Mouse (Mus musculus) fibroblast of lung, adult 2 months (primary cell): ENCODE data around the gene Relt.

ENCODE experiments used
- DNase-seq: peaks from one replicate; pipeline ENCODE4 v3.0.0-alpha.2; 2011; ENCODE audit warnings: low read depth

Gene Relt

DNA sequence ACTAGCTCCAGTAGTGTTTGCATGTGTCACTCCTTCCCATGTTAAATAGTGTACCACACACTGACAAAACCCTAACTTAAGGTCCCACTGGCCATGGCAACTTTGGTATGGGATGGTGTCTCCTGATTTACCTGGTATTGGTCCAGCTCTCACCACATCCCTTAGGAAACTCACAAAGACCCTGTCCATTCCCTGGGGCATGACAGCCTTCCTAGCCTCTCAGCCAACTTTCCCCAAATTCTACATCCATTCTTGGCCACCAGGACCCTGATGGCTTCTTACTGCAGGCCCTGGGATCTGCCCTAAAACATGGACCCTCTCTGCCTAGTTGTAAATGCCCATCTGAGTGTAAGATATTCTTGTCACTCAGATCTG, 18.2 kb downstream of the Relt start:
- DNase-seq: no peak

DNA sequence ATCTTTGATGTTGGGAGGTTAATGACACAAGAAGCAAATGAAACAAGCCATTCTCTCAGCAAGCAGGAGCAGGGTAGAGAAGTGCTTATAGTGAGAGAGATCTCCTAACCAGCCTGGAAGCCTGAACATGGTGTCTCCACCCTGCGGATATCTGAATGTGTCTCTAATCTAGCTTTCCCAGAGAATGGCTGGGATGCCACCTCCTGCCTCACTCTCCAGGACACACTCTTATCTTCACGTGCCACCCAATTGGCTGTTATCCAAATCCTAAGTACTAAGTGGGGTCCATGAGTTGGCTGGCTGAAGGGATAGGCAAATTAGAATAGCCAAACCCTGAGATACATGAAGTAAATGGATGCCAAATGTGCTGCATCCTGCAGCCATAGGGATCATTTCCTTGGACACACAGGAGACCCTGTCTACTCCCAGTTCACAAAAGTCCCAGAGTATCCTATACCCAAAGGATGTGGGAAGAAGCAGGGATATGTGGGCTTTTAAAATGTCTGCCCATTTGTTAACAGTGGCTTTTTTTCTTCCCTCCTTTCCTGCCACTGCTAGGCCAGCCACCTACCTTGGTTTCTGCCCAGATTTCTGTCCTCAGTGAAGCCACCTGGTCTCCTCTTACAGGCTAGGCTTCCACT, 18.7 kb downstream of the Relt start:
- DNase-seq: no peak

DNA sequence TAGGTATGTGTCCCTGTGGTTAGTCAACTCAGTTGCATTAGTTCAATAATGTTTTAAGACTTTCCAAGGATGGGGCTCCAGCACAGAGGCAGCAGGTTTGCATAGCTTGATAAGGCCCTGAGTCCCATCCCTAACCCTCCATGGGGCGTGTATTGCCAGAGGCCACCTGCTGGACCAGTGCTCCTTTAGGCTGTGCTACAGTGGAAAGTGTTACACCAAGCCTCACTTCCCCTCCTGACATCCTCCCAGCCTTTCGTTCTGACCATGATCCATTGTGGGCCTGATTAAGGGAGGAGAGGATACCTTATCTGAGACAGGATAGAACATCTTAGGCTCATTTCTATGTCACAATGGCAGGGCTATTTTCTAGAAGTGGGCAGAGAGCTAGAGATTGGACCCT, 19.4 kb downstream of the Relt start:
- no peak for DNase-seq

DNA sequence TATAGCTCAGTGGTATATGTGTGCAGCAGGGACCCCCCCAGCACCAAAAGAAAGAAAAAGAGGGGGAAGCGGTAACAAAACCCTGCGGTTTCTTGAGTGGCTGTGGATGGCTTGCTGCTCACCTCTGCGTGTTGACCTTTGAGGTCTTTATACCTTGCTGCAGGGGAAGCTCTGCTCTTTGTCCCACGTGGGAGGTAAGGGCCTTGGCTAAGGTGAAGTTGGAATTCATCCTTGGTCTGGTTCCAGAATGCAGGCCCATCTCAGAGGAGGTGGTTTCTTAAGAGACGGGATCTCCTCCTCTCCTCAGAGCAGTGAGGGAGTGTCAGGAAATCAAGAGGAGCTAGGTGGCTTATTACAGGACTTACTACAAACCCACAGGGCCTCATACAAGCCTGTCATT, 21.1 kb downstream of the Relt start:
- DNase-seq: no peak

DNA sequence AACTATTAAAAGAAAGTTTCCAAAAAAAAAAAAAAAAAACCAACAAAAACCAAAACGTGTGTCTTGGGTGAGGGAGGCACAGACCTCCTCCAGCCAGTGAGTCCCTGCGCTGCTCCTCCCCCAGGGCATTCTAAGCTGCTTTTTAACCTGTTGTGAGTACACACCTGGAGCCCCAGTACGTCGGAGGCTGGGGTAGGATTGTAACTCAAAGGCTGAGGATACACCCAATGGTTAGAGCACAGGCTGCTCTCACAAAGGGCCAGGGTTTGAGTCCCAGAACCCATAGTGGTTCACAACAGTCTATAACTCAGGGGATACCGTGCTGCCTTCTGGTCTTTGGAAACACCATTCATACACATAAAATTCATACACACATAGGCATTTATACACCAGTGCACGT, 21.6 kb downstream of the Relt start:
- DNase-seq: no peak

DNA sequence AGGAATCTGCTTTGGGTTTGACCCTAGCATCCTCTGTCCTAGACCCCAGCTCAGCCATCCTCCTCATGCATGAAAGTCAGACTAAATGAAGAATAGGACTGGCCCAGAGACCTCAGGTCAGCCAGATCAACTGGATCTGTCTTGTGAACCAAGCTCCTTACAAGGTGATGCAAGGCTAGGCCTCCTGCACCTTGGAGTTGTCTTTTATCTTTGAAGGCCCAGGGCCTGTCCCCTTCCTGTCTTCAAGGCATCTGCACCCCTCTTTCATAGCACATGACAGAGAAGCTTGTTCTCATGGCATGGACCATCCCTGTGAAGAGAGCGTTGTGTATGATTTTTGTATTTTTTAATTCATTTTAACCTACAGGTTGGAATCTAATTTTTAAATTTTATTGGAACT, 22.3 kb downstream of the Relt start:
- no peak for DNase-seq

DNA sequence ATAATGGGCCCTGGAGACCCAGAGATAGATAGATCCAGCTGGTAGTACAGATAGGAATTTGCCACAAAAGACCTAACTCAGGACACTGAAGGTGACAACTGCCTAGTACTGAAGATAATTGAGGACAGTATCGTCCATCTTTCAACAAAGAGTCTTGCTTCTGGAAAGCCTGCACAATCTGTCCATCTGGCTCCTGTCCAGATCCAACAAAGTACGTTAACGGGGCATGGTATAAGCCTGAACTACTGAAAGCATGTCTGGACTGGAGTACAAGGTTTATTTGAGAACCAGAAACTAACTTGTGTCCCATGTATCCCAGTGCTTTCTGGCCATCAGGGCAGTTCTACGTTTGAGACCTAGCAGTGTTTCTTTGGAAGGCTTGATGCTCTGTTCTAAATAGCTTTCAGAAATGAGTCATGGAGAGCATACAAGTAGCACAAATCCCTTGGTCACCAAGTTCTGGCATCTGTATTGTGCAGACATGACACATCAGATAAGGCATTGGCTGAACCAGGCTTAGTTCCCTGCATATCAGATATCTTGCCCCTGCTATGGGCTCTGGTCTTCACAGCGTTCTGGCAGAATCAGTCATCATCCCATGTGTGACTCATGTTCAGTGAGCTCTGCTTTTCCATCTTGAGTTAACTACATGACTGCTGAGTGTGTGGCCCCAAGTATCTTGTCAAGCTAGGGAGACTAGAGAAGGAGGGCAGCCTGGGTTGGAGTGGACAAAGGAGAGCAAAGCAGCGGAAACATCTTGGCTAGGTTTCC, 23.4 kb downstream of the Relt start:
- DNase-seq: peak; percentile 32

DNA sequence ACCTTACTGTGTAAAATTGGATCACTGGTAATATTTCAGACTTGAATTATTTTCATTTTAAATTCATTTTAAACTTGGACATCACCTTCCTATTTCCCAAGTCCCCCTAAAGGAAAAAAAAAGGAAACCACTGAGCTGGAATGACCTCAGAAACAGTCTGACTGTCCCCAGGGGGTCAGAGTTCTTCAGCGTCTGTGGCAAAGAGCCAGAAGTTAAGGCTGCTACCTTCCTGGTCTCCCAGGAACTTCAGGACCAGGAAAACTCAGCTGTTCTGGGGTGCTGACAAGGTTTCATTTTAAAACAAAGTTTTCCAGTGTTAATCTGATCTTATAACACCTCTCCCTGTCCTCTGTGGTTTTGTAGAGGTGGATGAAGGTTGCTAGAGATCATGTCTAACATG, 25.5 kb downstream of the Relt start:
- no peak for DNase-seq

DNA sequence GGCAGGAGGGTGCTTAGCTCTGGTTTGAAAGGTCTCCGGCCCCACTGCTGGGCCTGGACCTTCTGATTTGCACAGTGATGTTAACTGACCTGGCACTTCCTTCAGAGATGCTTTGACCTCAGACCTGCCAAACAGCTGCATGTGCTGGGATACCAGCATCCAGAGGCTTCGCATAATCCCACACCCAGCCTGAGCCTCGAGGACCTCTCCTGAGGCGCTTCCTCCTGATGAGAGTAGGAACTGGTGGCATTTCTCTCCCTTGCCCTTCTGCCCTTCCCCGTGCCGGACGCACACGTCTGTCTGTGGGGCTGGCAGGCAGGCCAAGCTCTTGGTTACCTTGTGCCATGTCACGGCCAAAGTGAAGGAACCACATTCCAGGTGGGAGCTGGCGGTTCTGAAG, 26.6 kb downstream of the Relt start:
- no peak for DNase-seq

DNA sequence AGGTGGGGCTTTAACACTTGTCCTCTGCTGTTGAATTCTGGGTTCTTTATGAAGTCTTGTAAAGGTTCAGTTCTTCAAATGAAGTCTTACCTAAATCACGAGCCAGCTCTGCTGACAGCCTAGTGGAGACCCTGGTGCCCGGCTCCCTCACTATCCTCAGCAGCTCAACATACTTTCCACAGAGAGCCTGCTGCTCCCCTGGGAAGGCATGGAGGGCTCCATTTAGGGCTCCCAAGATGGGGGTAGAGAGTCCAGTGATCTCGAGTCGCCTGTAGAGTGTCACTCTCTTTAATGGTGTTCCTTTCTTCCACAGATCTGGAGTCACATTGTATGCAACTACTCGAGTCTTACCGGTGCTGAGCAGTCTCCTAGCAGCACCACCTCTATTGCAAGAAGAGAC, 27.5 kb downstream of the Relt start:
- no peak for DNase-seq

DNA sequence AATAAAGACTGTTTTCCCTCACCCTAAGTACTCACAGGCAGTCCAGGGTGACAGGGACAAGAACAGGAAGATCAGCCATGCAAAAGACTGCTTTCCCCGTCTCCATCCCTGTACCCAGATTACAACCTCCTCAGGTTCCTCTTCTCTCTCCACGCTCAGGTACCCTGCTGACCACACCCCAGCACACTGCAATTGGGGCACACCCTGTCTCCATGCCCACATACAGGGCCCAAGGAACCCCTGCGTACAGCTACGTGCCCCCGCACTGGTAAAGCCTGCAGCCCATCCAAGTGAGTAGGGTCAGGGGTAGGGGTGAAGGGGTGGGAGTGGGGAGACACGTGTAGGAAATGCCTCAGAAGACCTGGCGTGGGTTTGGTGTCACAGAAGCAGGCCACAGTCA, 28.1 kb downstream of the Relt start:
- DNase-seq: no peak

DNA sequence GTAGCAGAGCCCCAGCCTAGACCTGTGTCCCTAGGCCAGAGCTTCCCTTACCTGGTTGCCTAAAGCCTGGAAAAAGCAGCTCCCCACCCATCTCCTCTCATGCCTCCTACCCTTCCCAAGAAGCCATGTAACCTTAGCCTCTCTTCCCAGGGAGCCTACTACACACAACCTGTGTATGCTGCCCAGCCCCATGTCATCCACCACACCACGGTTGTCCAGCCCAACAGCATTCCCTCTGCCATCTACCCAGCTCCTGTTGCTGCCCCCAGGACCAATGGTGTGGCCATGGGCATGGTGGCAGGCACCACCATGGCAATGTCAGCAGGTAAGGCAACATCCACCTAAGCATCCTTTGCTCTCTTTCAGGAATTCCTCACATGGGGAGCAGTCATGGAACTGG, 29.4 kb downstream of the Relt start:
- no peak for DNase-seq

DNA sequence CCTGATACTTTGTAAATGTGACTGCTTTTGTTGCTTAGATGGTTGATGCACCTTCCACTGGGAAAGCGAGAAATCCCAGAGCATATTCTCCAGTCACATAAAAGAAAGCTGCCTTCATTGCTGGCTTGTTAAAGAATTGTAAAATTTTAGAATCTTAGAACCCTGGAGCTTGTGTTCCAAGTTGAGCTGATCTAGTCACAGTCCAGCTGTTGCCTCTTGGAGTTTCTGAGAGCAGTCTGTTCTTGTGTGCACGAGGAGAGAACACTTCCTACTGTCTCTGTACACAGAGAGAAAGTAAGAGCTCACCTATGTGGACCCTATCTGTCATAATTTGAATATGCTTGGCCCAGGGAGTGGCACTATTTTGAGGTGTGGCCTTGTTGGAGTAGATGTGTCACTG, 34.7 kb downstream of the Relt start:
- no peak for DNase-seq

DNA sequence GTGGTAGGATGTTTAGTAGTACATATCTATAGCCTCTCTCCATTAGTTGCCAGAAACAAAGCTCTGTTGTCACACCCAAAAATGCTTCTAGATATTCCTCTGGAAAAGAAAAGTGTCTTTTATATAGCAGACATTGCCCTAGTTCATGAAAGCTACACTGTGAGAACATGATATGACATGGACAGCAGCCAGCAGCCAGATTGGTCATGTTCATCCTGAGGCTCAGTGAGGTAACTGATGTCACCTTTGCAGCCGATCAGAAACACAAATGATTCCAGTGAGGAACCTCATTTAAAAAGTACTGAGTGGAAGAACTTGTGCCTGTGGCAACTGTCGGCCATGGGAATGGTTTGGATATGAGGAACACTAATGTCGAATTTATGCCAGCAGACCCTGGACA, 38.6 kb downstream of the Relt start:
- no peak for DNase-seq

DNA sequence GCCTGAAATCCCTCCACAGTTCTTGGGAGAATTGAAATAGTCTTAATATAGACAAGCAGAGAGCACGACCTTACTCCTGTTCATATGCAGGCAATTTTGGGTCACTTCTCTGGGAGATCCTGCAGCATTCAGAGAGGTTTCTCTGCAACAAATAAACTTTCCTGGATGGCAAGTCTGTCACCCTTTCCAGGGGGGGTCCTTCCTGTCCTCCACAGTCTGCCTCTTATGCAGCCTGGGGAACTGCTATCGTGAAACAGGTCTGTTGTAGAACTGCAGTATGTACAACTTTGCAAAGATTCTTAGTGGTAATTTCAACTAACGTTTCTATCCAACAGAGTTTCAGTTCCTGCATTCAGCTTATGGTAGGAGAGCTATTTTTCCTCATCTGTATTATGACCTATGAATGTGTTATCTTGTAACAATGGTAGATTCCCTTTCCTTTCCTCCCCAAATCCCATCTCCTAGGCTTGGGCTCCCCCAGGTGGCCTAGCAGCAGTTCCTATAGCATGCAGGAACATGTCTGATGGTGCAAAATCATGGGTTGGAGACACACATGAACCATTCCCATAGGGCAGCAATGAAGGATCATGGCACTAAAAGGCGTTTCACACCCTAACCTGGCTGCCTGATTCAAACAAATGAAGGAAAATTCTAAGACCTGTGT, 44.7 kb downstream of the Relt start:
- DNase-seq: no peak

DNA sequence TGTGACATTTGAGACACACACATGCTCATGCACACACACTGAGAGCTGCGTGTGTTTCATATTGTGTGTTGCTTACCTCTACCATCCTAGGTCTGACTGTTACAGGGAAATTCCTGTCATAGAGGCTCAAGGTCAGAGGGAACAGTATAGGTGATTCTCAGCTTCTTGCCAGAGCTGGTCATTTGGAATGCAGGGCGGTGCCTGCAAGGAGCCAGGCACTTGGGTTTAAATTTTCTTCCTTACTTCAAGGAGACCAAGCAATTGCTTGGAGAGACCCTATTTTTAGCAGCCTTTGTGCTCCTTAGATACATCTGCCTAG, 45.8 kb downstream of the Relt start:
- no peak for DNase-seq

DNA sequence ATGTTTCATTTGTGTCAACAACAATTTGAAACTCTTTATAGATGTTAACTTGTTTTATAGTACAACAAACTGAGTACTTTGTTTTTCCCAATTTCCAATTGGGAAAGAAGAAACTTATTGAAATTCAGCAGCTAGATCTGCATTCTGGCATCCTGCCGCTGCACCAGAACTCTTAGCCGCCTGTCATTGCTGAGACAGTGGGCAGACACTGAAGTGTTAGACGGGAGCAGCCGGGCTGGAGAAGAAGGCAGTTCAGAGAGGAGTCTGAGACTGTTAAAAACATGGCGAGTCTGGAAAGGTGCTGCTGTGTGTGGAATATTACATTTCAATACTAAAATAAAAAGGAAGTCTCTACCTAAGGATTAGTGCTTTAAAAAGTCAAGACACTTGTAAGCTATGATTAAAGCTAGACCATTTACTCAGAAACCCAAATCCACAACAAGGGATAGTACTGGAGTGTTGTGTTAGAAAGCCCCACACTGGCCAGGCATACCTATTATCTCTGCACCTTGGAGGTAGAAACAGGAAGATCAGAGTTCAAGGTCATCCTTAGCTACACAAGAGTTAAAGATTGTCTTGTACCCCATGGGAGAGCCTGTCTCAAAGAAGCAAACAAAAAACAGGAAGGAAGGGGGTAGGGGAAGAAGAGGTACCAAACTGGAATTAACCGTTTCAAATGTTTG, 46.3 kb downstream of the Relt start:
- no peak for DNase-seq

DNA sequence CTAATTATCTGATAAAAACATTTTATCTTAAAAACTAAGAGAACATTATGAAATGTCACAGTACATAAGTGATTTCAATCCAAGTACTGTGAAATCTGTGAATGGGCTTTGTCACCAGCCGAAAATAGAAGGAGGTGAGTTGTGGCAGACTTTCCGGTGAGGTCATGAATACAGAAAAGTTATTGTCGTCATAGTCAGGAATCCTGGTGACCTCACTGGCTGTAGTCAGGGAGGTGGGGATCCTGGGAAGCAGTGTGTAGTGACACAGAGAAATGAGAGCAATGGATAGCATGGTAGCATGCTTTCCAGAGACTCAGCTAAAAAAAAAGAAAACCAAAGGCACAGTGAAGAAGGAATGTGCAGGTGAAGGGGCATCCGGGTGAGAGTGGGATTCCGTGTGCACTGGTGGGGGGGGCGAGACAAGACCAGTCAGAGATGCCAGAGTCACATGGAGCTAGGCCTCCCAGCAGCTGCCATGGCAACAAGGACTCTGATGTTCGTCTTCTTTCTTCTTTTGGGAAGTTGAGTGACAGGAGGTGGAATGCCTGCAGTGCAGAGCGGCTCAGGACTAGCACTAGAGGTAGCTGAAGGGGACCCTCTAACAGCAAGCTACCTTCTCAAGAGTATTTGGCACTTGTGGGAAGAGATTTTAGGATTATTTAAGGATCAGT, 47.2 kb downstream of the Relt start:
- DNase-seq: no peak

DNA sequence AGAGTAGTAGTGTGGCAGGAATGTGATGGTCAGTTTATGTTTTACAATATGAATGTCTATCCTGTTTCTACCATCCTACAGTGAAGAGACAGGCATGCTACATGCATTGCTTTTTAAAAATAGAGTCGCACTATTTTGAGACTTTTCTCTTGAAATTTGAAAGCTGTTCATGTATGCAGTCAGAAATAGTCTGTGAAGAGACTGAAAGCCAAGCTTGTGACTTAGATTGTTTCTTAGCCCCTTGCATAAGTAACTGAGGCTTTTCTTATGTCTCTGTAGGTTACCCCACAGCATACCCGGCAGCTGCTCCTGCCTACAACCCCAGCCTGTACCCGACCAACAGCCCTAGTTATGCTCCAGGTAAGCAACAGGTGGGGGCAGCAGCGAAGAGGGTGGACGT, 50.6 kb downstream of the Relt start:
- no peak for DNase-seq

DNA sequence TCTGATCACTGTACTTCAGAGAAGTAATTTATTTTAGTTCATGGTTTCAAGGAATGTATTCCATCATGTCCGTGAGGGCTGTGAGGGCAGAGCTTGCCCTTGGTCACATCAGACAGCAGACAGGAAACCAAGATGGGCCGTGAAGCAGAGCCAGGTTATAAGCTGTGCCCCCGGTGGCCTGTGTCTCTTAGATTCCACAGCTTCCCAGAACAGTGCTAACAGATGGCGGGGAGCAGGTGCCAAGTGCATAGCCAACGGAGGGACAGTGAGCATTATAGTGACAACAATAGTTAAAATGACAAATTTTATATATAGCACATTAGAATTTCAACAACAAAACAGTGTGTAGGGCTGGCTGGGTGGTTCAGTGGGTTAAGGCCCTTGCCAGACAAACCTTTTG, 51.3 kb downstream of the Relt start:
- DNase-seq: no peak

DNA sequence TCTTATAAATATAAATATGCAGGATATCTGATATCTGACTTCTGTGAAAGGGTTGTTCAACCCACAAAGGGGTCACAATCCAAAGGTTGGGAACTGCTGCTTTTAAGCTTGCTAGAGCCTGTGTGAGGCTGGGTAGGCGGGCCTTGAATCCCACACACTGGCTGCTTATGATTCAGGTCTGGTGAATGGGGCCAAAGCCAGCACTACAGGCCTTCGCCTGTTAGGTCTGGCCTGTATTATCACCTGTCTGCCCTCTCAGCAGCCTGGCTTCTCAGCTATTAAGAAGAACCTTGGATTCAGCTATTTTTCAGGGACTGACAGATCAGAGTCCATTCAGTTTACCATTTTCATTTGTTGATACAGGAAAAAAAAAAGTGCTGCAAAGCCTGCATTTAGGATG, 57.9 kb downstream of the Relt start:
- DNase-seq: no peak

DNA sequence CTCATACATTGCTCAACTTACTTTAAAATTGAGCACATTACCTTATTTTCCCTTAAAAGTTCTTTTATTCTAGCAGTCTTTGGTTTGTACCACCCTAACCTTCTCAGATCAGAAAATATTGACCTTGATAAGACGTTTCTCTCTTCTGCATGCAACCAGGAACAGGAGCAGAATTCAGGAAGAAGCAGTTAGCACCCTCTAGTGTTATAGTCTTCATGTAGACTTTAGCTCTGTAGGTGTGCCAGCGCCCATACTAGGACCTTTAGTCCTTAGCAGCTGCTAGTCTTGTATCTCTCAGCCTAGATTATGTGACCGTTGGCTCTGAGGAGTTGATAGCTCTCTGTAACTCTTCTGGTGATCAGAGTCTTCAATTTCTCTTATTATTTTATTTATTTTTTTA, 64.4 kb downstream of the Relt start:
- no peak for DNase-seq
